Mouse (Mus musculus): ENCODE results near the gene Akt1s1. TPM values are rescaled to one million over a fixed set of nuclear protein-coding genes. Genes with fewer than 3 reads are reported as not detected.

The Akt1s1 gene
- polyA plus RNA-seq, 1 experiment from 2014 or later, result 38.0 TPM

DNA sequence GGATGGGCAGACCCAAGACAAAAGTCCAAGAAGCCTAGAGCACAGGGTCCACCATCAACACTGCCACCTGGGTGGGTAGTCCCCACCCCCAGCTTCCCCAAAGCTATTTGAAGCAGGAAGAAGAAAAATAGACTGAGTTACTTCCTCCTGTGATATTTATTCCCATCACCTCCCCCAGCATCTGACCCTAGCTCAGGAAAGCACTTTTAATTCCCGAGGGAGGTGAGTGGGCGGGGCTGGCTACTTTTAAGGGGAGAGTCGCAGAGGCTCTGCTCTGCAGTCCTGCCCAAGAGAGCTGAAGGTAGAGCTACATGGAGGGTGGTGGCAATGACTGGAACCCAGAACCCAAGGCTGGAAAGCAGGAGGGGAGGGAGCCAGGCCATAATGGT lies 12.8 kb upstream of the Akt1s1 start:
- no peak for ATAC-seq (ENCODE audit: low FRiP score)
- Histone ChIP-seq H3K27me3 (ENCODE audit: control insufficient read depth, insufficient read depth, low read length) (peaks cover 20% of the 10 kb centered on the region), H3K4me2 (replicated peaks; ENCODE audit: low read depth, low read length) (no peak overlapping the region), H3K9ac (ENCODE audit: low read depth, low read length) (no peak overlapping the region), H3K27ac (ENCODE audit: low read depth, low read length) (no peak overlapping the region), H3K9me3 (ENCODE audit: control insufficient read depth, low read length) (no peaks in the 10 kb centered on the region), H3K36me3 (ENCODE audit: control insufficient read depth, insufficient read depth, low read length) (0 out of 2 replicates have a peak, but pooled peaks cover 2% of the 10 kb centered on the region), H3K4me1 (replicated peaks; ENCODE audit: control insufficient read depth, insufficient read depth, low read length) (peaks cover 10% of the 10 kb centered on the region), H3K4me3 (ENCODE audit: low read depth, low read length) (no peak overlapping the region)
- DNase-seq (ENCODE audit: low spot score), result no peak
- WGBS, result 51% methylated on average over 3 of the region's 3 CpGs

DNA sequence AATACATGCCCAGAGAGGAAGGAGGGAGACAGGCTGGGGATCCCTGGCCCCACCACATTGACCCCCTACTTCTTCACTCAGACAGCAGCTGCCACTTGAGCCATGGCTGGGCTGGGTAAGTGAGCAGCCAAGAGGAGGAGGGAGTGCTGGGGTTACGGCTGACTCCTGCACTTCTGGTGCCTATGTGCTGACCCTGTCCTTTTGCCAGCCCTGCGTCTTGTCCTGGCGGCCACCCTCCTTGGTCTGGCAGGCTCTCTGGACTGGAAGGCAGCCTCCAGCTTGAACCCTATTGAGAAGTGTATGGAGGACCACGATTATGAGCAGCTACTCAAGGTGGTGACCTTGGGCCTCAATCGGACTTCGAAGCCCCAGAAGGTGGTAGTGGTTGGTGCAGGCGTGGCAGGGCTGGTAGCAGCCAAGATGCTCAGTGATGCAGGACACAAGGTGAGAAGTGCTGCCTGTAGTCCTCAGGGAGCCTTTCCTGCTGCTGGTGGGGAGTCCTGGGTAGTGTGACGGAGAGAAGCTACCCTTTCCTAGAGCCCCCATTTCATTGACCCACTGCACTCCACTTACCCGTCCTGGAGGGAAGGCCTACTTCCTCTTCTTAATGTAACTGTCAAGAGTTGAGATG lies 12.3 kb upstream of the Akt1s1 start:
- peaks cover 10% of the 10 kb centered on the region for H3K4me1 ChIP-seq (replicated peaks; ENCODE audit: control insufficient read depth, insufficient read depth, low read length)
- H3K27ac ChIP-seq (ENCODE audit: low read depth, low read length), result no peak overlapping the region
- H3K9ac ChIP-seq (ENCODE audit: low read depth, low read length), result no peak overlapping the region
- H3K36me3 ChIP-seq (ENCODE audit: control insufficient read depth, insufficient read depth, low read length), result no peaks in the 10 kb centered on the region
- peaks cover 20% of the 10 kb centered on the region for H3K27me3 ChIP-seq (ENCODE audit: control insufficient read depth, insufficient read depth, low read length)
- 86% methylated on average over 9 of the region's 9 CpGs for WGBS
- ATAC-seq (ENCODE audit: low FRiP score), result no peak
- no peaks in the 10 kb centered on the region for H3K9me3 ChIP-seq (ENCODE audit: control insufficient read depth, low read length)
- no peak overlapping the region for H3K4me2 ChIP-seq (replicated peaks; ENCODE audit: low read depth, low read length)
- DNase-seq (ENCODE audit: low spot score), result no peak
- H3K4me3 ChIP-seq (ENCODE audit: low read depth, low read length), result no peak overlapping the region

DNA sequence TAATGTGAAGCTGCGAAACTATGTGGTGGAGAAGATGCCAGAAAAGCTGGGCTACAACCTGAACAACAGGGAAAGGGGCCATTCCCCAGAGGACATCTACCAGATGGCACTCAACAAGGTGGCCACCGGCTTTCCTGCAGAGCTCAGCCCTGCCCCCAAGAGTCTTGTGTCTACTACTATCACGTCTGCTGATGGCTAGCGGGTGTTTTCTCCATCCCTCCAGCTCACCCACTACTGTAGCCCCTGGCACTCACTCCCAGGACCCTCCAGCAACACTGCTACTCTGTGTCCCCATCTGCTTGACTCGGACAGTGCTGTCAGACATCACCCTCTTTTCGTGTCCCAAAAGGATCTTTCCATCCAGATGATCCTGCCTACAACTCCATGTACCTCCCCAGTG lies 10.7 kb upstream of the Akt1s1 start:
- H3K4me2 ChIP-seq (replicated peaks; ENCODE audit: low read depth, low read length), result no peak overlapping the region
- no peak overlapping the region for H3K9ac ChIP-seq (ENCODE audit: low read depth, low read length)
- peaks cover 10% of the 10 kb centered on the region for H3K4me1 ChIP-seq (replicated peaks; ENCODE audit: control insufficient read depth, insufficient read depth, low read length)
- no peak for DNase-seq (ENCODE audit: low spot score)
- 0 out of 2 replicates have a peak, but pooled peaks cover 2% of the 10 kb centered on the region for H3K36me3 ChIP-seq (ENCODE audit: control insufficient read depth, insufficient read depth, low read length)
- peaks cover 20% of the 10 kb centered on the region for H3K27me3 ChIP-seq (ENCODE audit: control insufficient read depth, insufficient read depth, low read length)
- no peak overlapping the region for H3K27ac ChIP-seq (ENCODE audit: low read depth, low read length)
- no peak for ATAC-seq (ENCODE audit: low FRiP score)
- no peaks in the 10 kb centered on the region for H3K9me3 ChIP-seq (ENCODE audit: control insufficient read depth, low read length)
- 91% methylated on average over 6 of the region's 6 CpGs for WGBS
- no peak overlapping the region for H3K4me3 ChIP-seq (ENCODE audit: low read depth, low read length)

DNA sequence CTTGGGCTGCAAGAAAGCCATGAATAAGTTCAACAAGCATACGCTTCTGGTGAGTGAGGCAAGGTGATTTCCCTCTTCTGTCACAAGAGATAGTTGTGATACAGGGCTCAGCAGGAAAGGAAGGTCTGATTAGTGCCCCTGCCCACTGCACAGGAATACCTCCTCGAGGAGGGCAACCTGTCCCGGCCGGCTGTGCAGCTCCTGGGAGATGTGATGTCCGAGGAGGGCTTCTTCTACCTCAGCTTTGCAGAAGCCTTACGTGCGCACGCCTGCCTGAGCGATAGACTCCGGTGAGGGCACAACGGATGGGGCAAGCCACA lies 9.7 kb upstream of the Akt1s1 start:
- DNase-seq (ENCODE audit: low spot score) (no peak), ATAC-seq (ENCODE audit: low FRiP score) (no peak; the same call in 1 of the 2 replicates)
- peak overlapping the region; percentile 49 for H3K4me2 ChIP-seq (replicated peaks; ENCODE audit: low read depth, low read length)
- H3K9me3 ChIP-seq (ENCODE audit: control insufficient read depth, low read length), result no peaks in the 10 kb centered on the region
- WGBS, result 33% methylated on average over 11 of the region's 11 CpGs
- H3K36me3 ChIP-seq (ENCODE audit: control insufficient read depth, insufficient read depth, low read length), result peaks cover 5% of the 10 kb centered on the region
- H3K9ac ChIP-seq (ENCODE audit: low read depth, low read length), result 0 out of 2 replicates have a peak overlapping the region, but pooled peaks have one; percentile 29
- no peak overlapping the region for H3K27ac ChIP-seq (ENCODE audit: low read depth, low read length)
- peaks cover 10% of the 10 kb centered on the region for H3K4me1 ChIP-seq (replicated peaks; ENCODE audit: control insufficient read depth, insufficient read depth, low read length)
- H3K27me3 ChIP-seq (ENCODE audit: control insufficient read depth, insufficient read depth, low read length), result peaks cover 20% of the 10 kb centered on the region
- H3K4me3 ChIP-seq (ENCODE audit: low read depth, low read length), result peak overlapping the region; percentile 23

DNA sequence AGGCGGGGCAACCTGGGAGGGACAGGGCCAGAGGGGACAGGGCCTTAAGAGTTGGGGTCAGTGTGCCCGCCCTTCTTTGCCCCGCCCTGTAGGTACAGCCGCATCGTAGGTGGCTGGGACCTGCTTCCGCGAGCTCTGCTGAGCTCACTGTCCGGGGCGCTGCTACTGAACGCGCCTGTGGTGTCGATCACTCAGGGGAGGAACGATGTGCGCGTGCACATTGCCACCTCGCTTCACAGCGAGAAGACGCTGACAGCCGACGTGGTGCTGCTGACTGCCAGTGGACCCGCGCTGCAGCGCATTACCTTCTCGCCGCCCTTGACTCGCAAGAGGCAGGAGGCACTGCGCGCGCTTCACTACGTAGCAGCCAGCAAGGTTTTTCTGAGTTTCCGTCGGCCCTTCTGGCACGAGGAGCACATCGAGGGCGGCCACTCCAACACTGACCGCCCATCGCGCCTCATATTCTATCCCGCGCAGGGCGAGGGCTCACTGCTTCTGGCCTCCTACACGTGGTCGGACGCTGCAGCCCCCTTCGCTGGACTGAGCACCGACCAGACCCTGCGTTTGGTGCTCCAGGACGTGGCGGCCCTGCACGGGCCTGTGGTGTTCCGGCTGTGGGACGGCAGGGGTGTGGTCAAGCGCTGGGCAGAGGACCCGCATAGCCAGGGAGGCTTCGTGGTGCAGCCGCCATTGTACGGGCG lies 9.2 kb upstream of the Akt1s1 start:
- ATAC-seq (ENCODE audit: low FRiP score), result peak; percentile 48
- H3K4me2 ChIP-seq (replicated peaks; ENCODE audit: low read depth, low read length), result peak overlapping the region; percentile 49
- H3K36me3 ChIP-seq (ENCODE audit: control insufficient read depth, insufficient read depth, low read length), result peaks cover 7% of the 10 kb centered on the region
- peak; percentile 57 for DNase-seq (ENCODE audit: low spot score)
- H3K4me3 ChIP-seq (ENCODE audit: low read depth, low read length), result peak overlapping the region; percentile 23
- peak overlapping the region; percentile 42; the same call in 1 of the 2 replicates for H3K9ac ChIP-seq (ENCODE audit: low read depth, low read length)
- H3K27ac ChIP-seq (ENCODE audit: low read depth, low read length), result no peak overlapping the region
- no peaks in the 10 kb centered on the region for H3K9me3 ChIP-seq (ENCODE audit: control insufficient read depth, low read length)
- peaks cover 20% of the 10 kb centered on the region for H3K27me3 ChIP-seq (ENCODE audit: control insufficient read depth, insufficient read depth, low read length)
- WGBS, result 3% methylated on average over 56 of the region's 58 CpGs
- peaks cover 10% of the 10 kb centered on the region for H3K4me1 ChIP-seq (replicated peaks; ENCODE audit: control insufficient read depth, insufficient read depth, low read length)

DNA sequence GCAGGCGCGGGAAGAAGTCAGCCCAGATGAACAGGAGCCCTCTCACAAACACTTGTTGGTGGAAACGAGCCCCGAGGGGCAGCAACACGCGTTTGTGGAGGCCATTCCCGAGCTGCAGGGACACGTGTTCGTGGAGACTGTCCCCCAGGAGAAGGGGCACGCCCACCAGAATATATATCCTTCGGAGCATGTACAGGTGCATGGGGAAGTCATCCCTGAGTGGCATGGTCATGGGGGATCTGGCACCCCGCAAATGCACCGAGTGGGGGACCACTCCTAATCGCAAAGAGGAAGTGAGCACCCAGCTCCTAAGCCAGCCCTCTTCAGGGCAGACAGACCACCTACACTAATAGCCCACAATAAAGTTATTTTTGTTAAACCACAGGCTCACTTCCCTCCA lies 8.4 kb upstream of the Akt1s1 start:
- H3K4me1 ChIP-seq (replicated peaks; ENCODE audit: control insufficient read depth, insufficient read depth, low read length), result peaks cover 10% of the 10 kb centered on the region
- no peaks in the 10 kb centered on the region for H3K9me3 ChIP-seq (ENCODE audit: control insufficient read depth, low read length)
- peaks cover 11% of the 10 kb centered on the region for H3K36me3 ChIP-seq (ENCODE audit: control insufficient read depth, insufficient read depth, low read length)
- ATAC-seq (ENCODE audit: low FRiP score), result no peak
- DNase-seq (ENCODE audit: low spot score), result no peak
- no peak overlapping the region for H3K4me3 ChIP-seq (ENCODE audit: low read depth, low read length)
- peaks cover 20% of the 10 kb centered on the region for H3K27me3 ChIP-seq (ENCODE audit: control insufficient read depth, insufficient read depth, low read length)
- 65% methylated on average over 14 of the region's 14 CpGs for WGBS
- peak overlapping the region; percentile 49; the same call in 1 of the 2 replicates for H3K4me2 ChIP-seq (replicated peaks; ENCODE audit: low read depth, low read length)
- H3K27ac ChIP-seq (ENCODE audit: low read depth, low read length), result no peak overlapping the region
- H3K9ac ChIP-seq (ENCODE audit: low read depth, low read length), result no peak overlapping the region

DNA sequence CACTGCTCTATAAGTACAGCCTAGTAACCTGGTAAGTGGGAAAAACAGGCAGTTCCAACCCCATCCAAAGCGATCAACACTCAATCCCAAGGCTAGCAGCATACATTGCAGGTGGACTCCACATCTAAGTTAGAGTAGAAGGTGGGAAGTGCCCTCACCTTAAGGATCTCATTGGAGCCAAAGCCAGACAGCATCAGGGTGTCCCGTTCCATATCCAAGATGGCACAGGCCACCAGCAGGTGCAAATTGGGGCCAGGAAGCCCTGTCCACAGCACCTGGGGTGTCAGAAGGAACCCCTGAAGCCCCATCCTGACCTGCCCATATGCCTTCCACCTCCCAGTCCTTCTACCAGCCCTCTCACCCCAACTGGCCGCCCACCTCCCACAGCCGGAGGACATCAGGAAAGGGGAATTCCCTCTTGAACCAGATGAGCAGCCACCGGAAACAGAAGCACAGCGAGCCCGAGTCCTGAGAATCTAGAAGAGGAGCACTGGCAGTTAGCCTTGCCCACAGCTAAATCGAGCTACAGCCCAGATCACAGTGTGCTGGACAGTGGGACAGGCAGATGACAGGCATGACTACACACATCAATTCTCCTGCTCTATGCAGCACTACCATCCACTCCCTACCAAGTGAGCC lies 6.8 kb upstream of the Akt1s1 start:
- WGBS, result 89% methylated on average over 8 of the region's 8 CpGs
- H3K4me2 ChIP-seq (replicated peaks; ENCODE audit: low read depth, low read length), result no peak overlapping the region
- DNase-seq (ENCODE audit: low spot score) (no peak), ATAC-seq (ENCODE audit: low FRiP score) (no peak)
- 0 out of 2 replicates have a peak overlapping the region, but pooled peaks have one; percentile 11 for H3K9ac ChIP-seq (ENCODE audit: low read depth, low read length)
- H3K27me3 ChIP-seq (ENCODE audit: control insufficient read depth, insufficient read depth, low read length), result peaks cover 20% of the 10 kb centered on the region
- no peak overlapping the region for H3K27ac ChIP-seq (ENCODE audit: low read depth, low read length)
- H3K36me3 ChIP-seq (ENCODE audit: control insufficient read depth, insufficient read depth, low read length), result peaks cover 11% of the 10 kb centered on the region
- no peaks in the 10 kb centered on the region for H3K9me3 ChIP-seq (ENCODE audit: control insufficient read depth, low read length)
- peaks cover 10% of the 10 kb centered on the region for H3K4me1 ChIP-seq (replicated peaks; ENCODE audit: control insufficient read depth, insufficient read depth, low read length)
- no peak overlapping the region for H3K4me3 ChIP-seq (ENCODE audit: low read depth, low read length)

DNA sequence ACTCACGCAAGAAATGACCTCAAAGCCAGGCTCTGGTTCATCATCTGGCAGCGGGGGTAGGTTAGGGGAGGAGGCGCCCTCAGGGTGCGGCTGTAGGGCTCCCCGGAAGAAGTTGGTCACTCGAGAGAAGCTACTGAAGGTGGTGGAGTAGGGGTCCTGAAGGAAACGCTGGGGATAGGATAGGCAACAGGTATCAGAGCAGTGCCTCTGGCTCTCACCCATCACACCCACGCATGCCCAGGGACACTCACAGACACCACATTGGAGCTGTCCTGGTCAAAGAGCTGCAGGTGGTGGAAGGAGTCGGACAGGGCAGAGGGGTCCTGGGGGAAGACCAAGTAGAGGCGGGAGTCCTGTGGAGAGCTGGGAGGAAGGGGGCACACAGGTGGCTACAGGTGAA lies 3.8 kb upstream of the Akt1s1 start:
- no peak for ATAC-seq (ENCODE audit: low FRiP score)
- peaks cover 8% of the 10 kb centered on the region for H3K27me3 ChIP-seq (ENCODE audit: control insufficient read depth, insufficient read depth, low read length)
- peaks cover 2% of the 10 kb centered on the region for H3K4me1 ChIP-seq (replicated peaks; ENCODE audit: control insufficient read depth, insufficient read depth, low read length)
- 96% methylated on average over 10 of the region's 10 CpGs for WGBS
- H3K9ac ChIP-seq (ENCODE audit: low read depth, low read length), result no peak overlapping the region
- H3K36me3 ChIP-seq (ENCODE audit: control insufficient read depth, insufficient read depth, low read length), result peaks cover 11% of the 10 kb centered on the region
- no peaks in the 10 kb centered on the region for H3K9me3 ChIP-seq (ENCODE audit: control insufficient read depth, low read length)
- H3K27ac ChIP-seq (ENCODE audit: low read depth, low read length), result no peak overlapping the region
- no peak overlapping the region for H3K4me2 ChIP-seq (replicated peaks; ENCODE audit: low read depth, low read length)
- no peak overlapping the region for H3K4me3 ChIP-seq (ENCODE audit: low read depth, low read length)
- DNase-seq (ENCODE audit: low spot score), result no peak

Measured in hindbrain, embryonic 11.5 days (tissue).